23 mouse cellular contexts compared by ENCODE assay signal in the genomic region with DNA sequence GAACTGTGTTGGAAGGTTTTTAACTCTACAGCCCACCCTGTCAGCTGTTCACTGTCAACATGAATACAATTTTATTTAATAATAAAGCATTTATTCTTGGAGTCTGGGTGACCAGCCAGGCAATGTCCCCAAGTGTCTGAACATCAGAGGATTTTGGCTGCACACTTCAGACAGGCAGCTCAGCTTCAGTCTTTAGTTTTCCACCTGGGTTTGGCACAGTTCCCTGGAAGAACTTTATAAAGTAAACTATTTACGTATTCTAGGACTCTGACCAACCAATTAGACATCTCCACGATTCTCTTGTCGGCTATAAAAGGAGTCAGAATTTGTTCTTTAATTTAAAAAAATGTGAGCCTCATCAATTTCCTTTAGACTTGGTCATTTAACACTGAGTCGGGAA.
DNase-seq lines count a peak whose midpoint lies in the region; ATAC-seq and TF ChIP-seq lines count a peak whose summit lies in the region.
"Had no signal": no experiment of that assay in that cellular context is flagged by ENCODE, and none has a peak within 500 bp of the region (broad histone marks: within the 10 kb centered on the region; RNA-seq: fewer than 3 reads in every experiment).

No protein-coding gene starts in this region.

- 43% methylated on average over 4 of the region's 4 CpGs for WGBS in intestine, embryonic 14.5 days
- 57% methylated on average over 4 of the region's 4 CpGs for whole genome bisulfite sequencing in intestine, postnatal 0 days
- 55% methylated on average over 4 of the region's 4 CpGs for WGBS in limb, embryonic 14.5 days
- WGBS in limb, embryonic 10.5 days: 92% methylated on average over 4 of the region's 4 CpGs
- 47% methylated on average over 4 of the region's 4 CpGs for WGBS in limb, embryonic 15.5 days
- 92% methylated on average over 4 of the region's 4 CpGs for WGBS in midbrain, embryonic 14.5 days

- no peaks in the 10 kb centered on the region for H3K27me3 ChIP-seq in intestine, embryonic 14.5 days (replicated peaks; ENCODE audit: control insufficient read depth, insufficient read depth, low read length)
- no peaks in the 10 kb centered on the region for H3K27me3 ChIP-seq in intestine, postnatal 0 days (replicated peaks; ENCODE audit: control insufficient read depth, insufficient read depth, low read length)
- no peaks in the 10 kb centered on the region for H3K27me3 ChIP-seq in limb, embryonic 14.5 days (ENCODE audit: control insufficient read depth, insufficient read depth, low read length)
- no peaks in the 10 kb centered on the region for H3K27me3 ChIP-seq in limb, embryonic 10.5 days (ENCODE audit: low read depth, poor library complexity, severe bottlenecking)
- no peaks in the 10 kb centered on the region for H3K27me3 ChIP-seq in limb, embryonic 15.5 days
- no peaks in the 10 kb centered on the region; the same call in 1 of the 2 replicates for H3K27me3 ChIP-seq in midbrain, embryonic 14.5 days (ENCODE audit: control insufficient read depth, insufficient read depth, low read length)
- H3K27me3 ChIP-seq: embryonic facial prominence, embryonic 12.5 days; forebrain, embryonic 12.5 days had no signal

- TF ChIP-seq CTCF in intestine, postnatal 0 days (IDR thresholded peaks at IDR 0.05; ENCODE audit: low read depth): no peak

- no peaks in the 10 kb centered on the region for H3K36me3 ChIP-seq in intestine, embryonic 14.5 days (ENCODE audit: control insufficient read depth, insufficient read depth, low read length)
- H3K36me3 ChIP-seq in intestine, postnatal 0 days (ENCODE audit: control insufficient read depth, insufficient read depth): no peaks in the 10 kb centered on the region
- no peaks in the 10 kb centered on the region for H3K36me3 ChIP-seq in limb, embryonic 14.5 days (ENCODE audit: control insufficient read depth, insufficient read depth, low read length)
- no peaks in the 10 kb centered on the region for H3K36me3 ChIP-seq in limb, embryonic 10.5 days
- no peaks in the 10 kb centered on the region for H3K36me3 ChIP-seq in limb, embryonic 15.5 days
- no peaks in the 10 kb centered on the region for H3K36me3 ChIP-seq in midbrain, embryonic 14.5 days (ENCODE audit: control insufficient read depth, insufficient read depth, low read length)
- H3K36me3 ChIP-seq: embryonic facial prominence, embryonic 12.5 days; embryonic facial prominence, embryonic 15.5 days; forebrain, embryonic 10.5 days; forebrain, embryonic 12.5 days had no signal

- no peak for DNase-seq in intestine, embryonic 14.5 days (ENCODE audit: low spot score)
- DNase-seq in limb, embryonic 14.5 days (ENCODE audit: low spot score): peak; percentile 67
- no peak for DNase-seq in limb, embryonic 10.5 days (ENCODE audit: low spot score)
- DNase-seq in midbrain, embryonic 14.5 days: no peak
- DNase-seq: adrenal gland, adult 2 months; adrenal gland, postnatal 10 days; adrenal gland, postnatal 25 days; cerebellum, adult 11 months; cerebellum, adult 18-20 months; cerebellum, adult 8-10 months; cerebellum, adult 9-11 months; cerebellum, postnatal 14 days; cerebellum, postnatal 36 days; embryo, embryonic 11 days had no signal

- no peaks in the 10 kb centered on the region for H3K9me3 ChIP-seq in intestine, embryonic 14.5 days (ENCODE audit: control insufficient read depth, low read length)
- H3K9me3 ChIP-seq in intestine, postnatal 0 days (ENCODE audit: control insufficient read depth): no peaks in the 10 kb centered on the region
- H3K9me3 ChIP-seq in limb, embryonic 14.5 days (ENCODE audit: control insufficient read depth, low read length): no peaks in the 10 kb centered on the region
- H3K9me3 ChIP-seq in limb, embryonic 10.5 days (replicated peaks): no peaks in the 10 kb centered on the region
- no peaks in the 10 kb centered on the region for H3K9me3 ChIP-seq in limb, embryonic 15.5 days
- no peaks in the 10 kb centered on the region for H3K9me3 ChIP-seq in midbrain, embryonic 14.5 days (ENCODE audit: control insufficient read depth, low read length)
- H3K9me3 ChIP-seq: embryonic facial prominence, embryonic 12.5 days; forebrain, embryonic 10.5 days; forebrain, embryonic 12.5 days had no signal

- peaks cover 3% of the 10 kb centered on the region; the same call in 1 of the 2 replicates for H3K4me1 ChIP-seq in intestine, embryonic 14.5 days (replicated peaks; ENCODE audit: control insufficient read depth, insufficient read depth, low read length)
- H3K4me1 ChIP-seq in intestine, postnatal 0 days (replicated peaks; ENCODE audit: control insufficient read depth, insufficient read depth, low read length): no peaks in the 10 kb centered on the region
- no peaks in the 10 kb centered on the region for H3K4me1 ChIP-seq in limb, embryonic 14.5 days (ENCODE audit: control insufficient read depth, insufficient read depth, low read length)
- H3K4me1 ChIP-seq in limb, embryonic 10.5 days: no peaks in the 10 kb centered on the region
- H3K4me1 ChIP-seq in limb, embryonic 15.5 days: no peaks in the 10 kb centered on the region; the same call in 1 of the 2 replicates
- no peaks in the 10 kb centered on the region for H3K4me1 ChIP-seq in midbrain, embryonic 14.5 days (ENCODE audit: control insufficient read depth, insufficient read depth, low read length)
- H3K4me1 ChIP-seq: embryonic facial prominence, embryonic 12.5 days; embryonic facial prominence, embryonic 15.5 days; forebrain, embryonic 10.5 days; forebrain, embryonic 12.5 days had no signal

- no peak overlapping the region for H3K4me3 ChIP-seq in intestine, embryonic 14.5 days (ENCODE audit: low read depth, low read length)
- H3K4me3 ChIP-seq in intestine, postnatal 0 days (ENCODE audit: low read depth, low read length): no peak overlapping the region
- no peak overlapping the region for H3K4me3 ChIP-seq in limb, embryonic 14.5 days (replicated peaks; ENCODE audit: low read length)
- no peak overlapping the region for H3K4me3 ChIP-seq in limb, embryonic 10.5 days
- no peak overlapping the region for H3K4me3 ChIP-seq in limb, embryonic 15.5 days
- no peak overlapping the region for H3K4me3 ChIP-seq in midbrain, embryonic 14.5 days (replicated peaks; ENCODE audit: low read depth, low read length)
- H3K4me3 ChIP-seq: embryonic facial prominence, embryonic 12.5 days; embryonic facial prominence, embryonic 15.5 days; erythroblast, embryonic 14.5 days; forebrain, embryonic 10.5 days; forebrain, embryonic 12.5 days had no signal

- ATAC-seq in intestine, embryonic 14.5 days (replicated peaks; ENCODE audit: low FRiP score, low TSS enrichment, low read depth): no peak
- no peak for ATAC-seq in intestine, postnatal 0 days
- no peak; the same call in 1 of the 2 replicates for ATAC-seq in limb, embryonic 14.5 days (ENCODE audit: low FRiP score, low read depth)
- ATAC-seq in limb, embryonic 15.5 days (ENCODE audit: insufficient number of reproducible peaks, low FRiP score, low TSS enrichment, low read depth): 0 out of 2 replicates have a peak, but pooled peaks have one; percentile 35
- ATAC-seq in midbrain, embryonic 14.5 days (ENCODE audit: low FRiP score, low TSS enrichment): no peak
- ATAC-seq: forebrain, embryonic 14.5 days; forebrain, embryonic 16.5 days had no signal

- H3K4me2 ChIP-seq in intestine, embryonic 14.5 days (ENCODE audit: low read length): no peak overlapping the region
- no peak overlapping the region for H3K4me2 ChIP-seq in intestine, postnatal 0 days (replicated peaks; ENCODE audit: low read depth)
- H3K4me2 ChIP-seq in limb, embryonic 14.5 days (replicated peaks; ENCODE audit: low read depth, low read length, severe bottlenecking): no peak overlapping the region
- no peak overlapping the region for H3K4me2 ChIP-seq in limb, embryonic 15.5 days
- no peak overlapping the region for H3K4me2 ChIP-seq in midbrain, embryonic 14.5 days (ENCODE audit: low read length)
- H3K4me2 ChIP-seq: embryonic facial prominence, embryonic 12.5 days; embryonic facial prominence, embryonic 15.5 days; forebrain, embryonic 12.5 days had no signal

- no peak for TF ChIP-seq POLR2A in limb, embryonic 14.5 days (IDR thresholded peaks at IDR 0.05; ENCODE audit: borderline replicate concordance, extremely low read depth, insufficient read depth, insufficient read length)

- peak overlapping the region; percentile 38; the same call in 1 of the 2 replicates for H3K27ac ChIP-seq in intestine, embryonic 14.5 days (ENCODE audit: low read depth)
- no peak overlapping the region for H3K27ac ChIP-seq in intestine, postnatal 0 days (ENCODE audit: low read depth, low read length)
- no peak overlapping the region for H3K27ac ChIP-seq in limb, embryonic 14.5 days (replicated peaks; ENCODE audit: low read depth, low read length)
- no peak overlapping the region for H3K27ac ChIP-seq in limb, embryonic 10.5 days
- no peak overlapping the region for H3K27ac ChIP-seq in limb, embryonic 15.5 days
- H3K27ac ChIP-seq in midbrain, embryonic 14.5 days (replicated peaks; ENCODE audit: low read depth, low read length): no peak overlapping the region
- H3K27ac ChIP-seq: embryonic facial prominence, embryonic 12.5 days; embryonic facial prominence, embryonic 15.5 days; forebrain, embryonic 10.5 days; forebrain, embryonic 12.5 days had no signal

- no peak overlapping the region for H3K9ac ChIP-seq in intestine, embryonic 14.5 days (ENCODE audit: low read length)
- H3K9ac ChIP-seq in intestine, postnatal 0 days (ENCODE audit: low read depth, low read length): no peak overlapping the region
- no peak overlapping the region for H3K9ac ChIP-seq in limb, embryonic 14.5 days (ENCODE audit: low read depth, low read length, severe bottlenecking)
- H3K9ac ChIP-seq in limb, embryonic 15.5 days: no peak overlapping the region
- H3K9ac ChIP-seq in midbrain, embryonic 14.5 days (replicated peaks; ENCODE audit: low read length): no peak overlapping the region
- H3K9ac ChIP-seq: embryonic facial prominence, embryonic 12.5 days; embryonic facial prominence, embryonic 15.5 days; forebrain, embryonic 12.5 days had no signal
